Mouse (Mus musculus) limb, embryonic 14.5 days (tissue): ENCODE measurements around the gene Adam3. TPM values are rescaled to one million over a fixed set of nuclear protein-coding genes. Genes with fewer than 3 reads are reported as not detected.

Source experiments
- ATAC-seq: fragments of 200-750 bp; cut with Nextera tagmentation; 2 replicates; pipeline ENCODE4 v1.8.0; 2017; ENCODE audit warnings: low read depth, moderate number of reproducible peaks, moderate TSS enrichment; ENCODE audit not compliant: low FRiP score
- DNase-seq: peaks from one replicate; pipeline ENCODE4 v3.0.0-alpha.2; 2015; ENCODE audit warnings: low spot score
- H3K27ac ChIP-seq: fragments of 300-500 bp; sonication (generic); replicated peaks from 2 replicates; pipeline ENCODE4 v1.5.1; 2014; ENCODE audit warnings: low read depth, mild to moderate bottlenecking, low read length, moderate library complexity, mixed read lengths
- H3K27me3 ChIP-seq: fragments of 300-500 bp; sonication (generic); 2 replicates; pipeline ENCODE4 v1.6.1; 2014; ENCODE audit warnings: low read length, mixed read lengths; ENCODE audit not compliant: control insufficient read depth, insufficient read depth
- H3K36me3 ChIP-seq: fragments of 300-500 bp; sonication (generic); 2 replicates; pipeline ENCODE4 v1.6.1; 2014; ENCODE audit warnings: mild to moderate bottlenecking, low read length, moderate library complexity, mixed read lengths; ENCODE audit not compliant: control insufficient read depth, insufficient read depth
- H3K4me1 ChIP-seq: fragments of 300-500 bp; sonication (generic); 2 replicates; pipeline ENCODE4 v1.6.1; 2014; ENCODE audit warnings: antibody characterized with exemption, low read length, mixed read lengths; ENCODE audit not compliant: control insufficient read depth, insufficient read depth
- H3K4me2 ChIP-seq: fragments of 300-500 bp; sonication (generic); replicated peaks from 2 replicates; pipeline ENCODE4 v1.6.1; 2014; ENCODE audit warnings: low read depth, mild to moderate bottlenecking, low read length, moderate library complexity; ENCODE audit not compliant: severe bottlenecking
- H3K4me3 ChIP-seq: fragments of 300-500 bp; sonication (generic); replicated peaks from 2 replicates; pipeline ENCODE4 v1.5.1; 2014; ENCODE audit warnings: low read length
- H3K9ac ChIP-seq: fragments of 300-500 bp; sonication (generic); 2 replicates; pipeline ENCODE4 v1.6.1; 2014; ENCODE audit warnings: mild to moderate bottlenecking, low read depth, low read length, moderate library complexity; ENCODE audit not compliant: severe bottlenecking
- H3K9me3 ChIP-seq: fragments of 300-500 bp; sonication (generic); 2 replicates; pipeline ENCODE4 v1.6.1; 2016; ENCODE audit warnings: low read length; ENCODE audit not compliant: control insufficient read depth
- POLR2A ChIP-seq: fragments of 200-500 bp; IDR thresholded peaks from 2 replicates; pipeline ENCODE4 v1.8.0; 2012; ENCODE audit warnings: inconsistent platforms, mild to moderate bottlenecking, moderate library complexity, borderline replicate concordance; ENCODE audit not compliant: insufficient read depth, insufficient read length; ENCODE audit errors: extremely low read depth
- WGBS: fragments of 180-500 bp; shearing (Covaris S2); extraction: QIAGEN DNeasy Blood & Tissue Kit; methylation state at CpG from one replicate; pipeline ENCODE4 v1.1.7; 2014; 5-methylcytosine and 5-hydroxymethylcytosine counted together
- polyA plus RNA-seq, 2 experiments: library from polyadenylated mRNA; depleted of rRNA in 1 of 2; stranded (reverse) in 1 of 2; unstranded in 1 of 2; fragments of >200 nt; fragmentation: Nextera tagmentation in 1 of 2; extraction: Ambion mirVana in 1 of 2; gene quantifications; 2 replicates each; pipeline versions ENCODE4 v1.2.1 to v1.2.3; 2012 to 2014

Adam3 gene
- 0.09 and 0.16 TPM in 2 replicates for polyA plus RNA-seq (2012; rRNA removed)
- 0.15 and 0.88 TPM in 2 replicates for polyA plus RNA-seq (2014; fragmentation: Nextera tagmentation; extraction: Ambion mirVana)

- no peaks in the 10 kb centered on the region for H3K4me1 ChIP-seq
- 51% methylated on average over 11 of the region's 11 CpGs for WGBS
- H3K4me2 ChIP-seq = no peak within 1 kb of the TSS
- no peak for ATAC-seq
- TF ChIP-seq POLR2A = no peak
- no peak within 1 kb of the TSS for H3K9ac ChIP-seq
- H3K27me3 ChIP-seq = no peaks in the 10 kb centered on the region
- no peak within 1 kb of the TSS for H3K27ac ChIP-seq
- no peaks in the 10 kb centered on the region for H3K36me3 ChIP-seq
- DNase-seq = no peak
- no peak within 1 kb of the TSS for H3K4me3 ChIP-seq
- H3K9me3 ChIP-seq = no peaks in the 10 kb centered on the region
Measured at GRCm38 (mm10) chr8:24725630-24726029, at the start of gene Adam3. Gene Adam3 (minus strand): TSS chr8:24725852.

GRCm38 (mm10) chr8:24724886-24725626 is 596 bp downstream of the Adam3 start:
- Histone ChIP-seq H3K4me1 (no peaks in the 10 kb centered on the region), H3K9me3 (no peaks in the 10 kb centered on the region), H3K4me3 (no peak overlapping the region), H3K9ac (no peak overlapping the region), H3K36me3 (no peaks in the 10 kb centered on the region), H3K4me2 (no peak overlapping the region), H3K27me3 (no peaks in the 10 kb centered on the region), H3K27ac (no peak overlapping the region)
- DNase-seq (no peak), ATAC-seq (no peak)
- 40% methylated on average over 16 of the region's 16 CpGs for WGBS
- no peak for TF ChIP-seq POLR2A

Other genes starting within 250 kb of the Adam3 start
- gene Adam5, start 98.5 kb upstream of the Adam3 start, polyA plus RNA-seq (2012; rRNA removed) = 0.34 and 0.42 TPM in 2 replicates
- gene Adam5, start 98.5 kb upstream of the Adam3 start, polyA plus RNA-seq (2014; fragmentation: Nextera tagmentation; extraction: Ambion mirVana) = 0.29 and 0.70 TPM in 2 replicates